Mouse (Mus musculus) fibroblast of lung, adult 2 months (primary cell): Measurements from ENCODE around the gene Poln.

Source experiments
- DNase-seq: peaks from one replicate; pipeline ENCODE4 v3.0.0-alpha.2; 2011; ENCODE audit warnings: low read depth

The Poln gene

GRCm38 (mm10) chr5:34186961-34187391, 17.7 kb upstream of the Poln start:
- no peak for DNase-seq

- DNase-seq, result no peak
Measured at GRCm38 (mm10) chr5:34186391-34186790, 17.1 kb upstream of the Poln start.

DNA sequence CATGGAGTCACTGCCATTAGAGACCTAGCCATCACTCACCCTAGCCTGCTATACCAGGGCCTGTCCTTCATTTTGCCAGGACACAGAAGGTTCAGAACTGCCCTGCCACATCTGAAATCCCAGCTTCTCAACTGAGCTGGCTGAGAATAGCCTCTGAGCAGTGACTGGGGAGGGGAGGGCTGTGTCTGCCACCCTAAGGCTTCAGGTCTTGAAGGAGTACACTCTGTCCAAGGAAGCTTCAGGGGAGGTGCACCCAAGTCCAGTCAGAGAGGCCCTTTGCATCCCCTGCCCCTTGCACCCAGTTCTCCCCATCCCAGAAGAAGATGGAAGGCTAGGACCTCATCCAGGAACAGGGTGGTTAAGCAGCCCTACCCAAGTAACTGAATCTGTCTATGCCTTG, 16.5 kb upstream of the Poln start:
- no peak for DNase-seq

- DNase-seq, result no peak
Measured at GRCm38 (mm10) chr5:34185051-34185580, 15.9 kb upstream of the Poln start.

- no peak for DNase-seq
Measured at GRCm38 (mm10) chr5:34183976-34184375, 14.7 kb upstream of the Poln start.

DNA sequence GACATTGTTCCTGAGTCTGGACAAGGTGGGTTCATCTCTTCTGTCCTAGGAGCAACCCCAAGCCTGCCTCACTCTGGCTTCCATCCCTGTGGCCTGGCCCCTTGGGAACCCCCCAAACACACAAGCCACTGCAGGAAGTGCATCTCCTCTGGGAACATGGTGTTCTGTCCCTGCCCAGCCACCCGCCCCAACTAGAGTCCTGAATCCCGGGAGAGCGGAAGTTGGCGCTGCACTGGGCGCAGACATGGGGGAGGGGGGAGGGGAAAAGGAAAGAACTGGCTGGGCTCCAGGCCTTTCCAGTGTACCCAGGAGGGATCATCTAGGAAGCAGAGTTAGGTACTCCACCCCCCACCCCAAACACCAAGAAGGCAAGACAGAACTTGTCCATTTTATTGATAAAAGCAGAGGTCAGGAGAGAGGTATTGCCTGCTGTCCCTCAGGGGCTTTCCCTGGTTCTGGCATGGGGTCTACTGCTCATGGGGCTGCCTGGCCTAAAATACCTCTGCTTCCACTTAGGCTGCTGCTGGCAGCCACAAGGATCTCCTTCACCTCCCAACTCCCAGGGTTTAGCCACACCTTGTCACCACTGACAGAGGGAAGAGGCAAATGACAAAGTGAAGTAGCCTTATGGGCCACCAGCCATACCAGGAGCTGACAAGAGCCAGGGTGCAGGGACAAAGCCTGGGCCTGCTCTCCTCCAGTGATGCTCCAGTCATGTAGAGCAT, 14.1 kb upstream of the Poln start:
- no peak for DNase-seq

DNA sequence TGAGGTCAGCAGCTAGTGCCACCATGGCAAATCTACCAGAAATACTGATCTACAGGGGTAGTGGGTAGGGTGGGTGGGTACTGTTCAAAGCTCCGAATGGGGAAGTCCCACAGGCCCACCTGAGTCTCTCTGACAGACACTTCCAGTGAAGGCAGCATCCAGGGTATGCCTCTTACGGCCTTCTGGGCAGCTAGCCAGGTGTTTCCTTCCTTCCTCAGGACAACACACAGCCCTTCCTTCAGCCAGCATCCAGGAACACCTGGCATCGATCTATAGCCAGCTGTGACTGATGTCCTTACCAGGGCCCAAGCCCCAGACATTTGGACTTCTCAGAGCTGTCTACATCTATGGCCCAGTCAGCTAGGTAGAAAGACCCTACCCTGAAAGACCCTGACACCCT, 13.2 kb upstream of the Poln start:
- no peak for DNase-seq

DNA sequence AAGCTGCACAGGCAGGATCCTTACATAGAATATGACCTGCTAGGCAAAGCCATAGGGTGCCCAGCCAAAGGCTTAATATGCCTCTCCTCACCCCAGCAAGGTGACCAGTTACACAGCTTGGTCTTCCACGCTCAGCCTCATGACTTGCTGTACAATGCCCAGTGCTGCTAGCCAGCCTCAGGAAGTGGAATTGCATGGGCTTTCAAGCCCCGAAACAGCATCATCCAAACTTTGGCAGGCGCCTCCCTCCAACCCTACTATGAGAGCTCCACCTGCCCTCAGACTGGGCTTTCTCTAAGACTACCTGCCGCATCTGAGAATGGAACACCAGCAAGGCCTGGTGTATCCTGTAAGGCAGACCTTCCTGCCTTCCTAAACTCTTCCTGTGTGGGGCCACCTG, 8.6 kb upstream of the Poln start:
- no peak for DNase-seq

DNA sequence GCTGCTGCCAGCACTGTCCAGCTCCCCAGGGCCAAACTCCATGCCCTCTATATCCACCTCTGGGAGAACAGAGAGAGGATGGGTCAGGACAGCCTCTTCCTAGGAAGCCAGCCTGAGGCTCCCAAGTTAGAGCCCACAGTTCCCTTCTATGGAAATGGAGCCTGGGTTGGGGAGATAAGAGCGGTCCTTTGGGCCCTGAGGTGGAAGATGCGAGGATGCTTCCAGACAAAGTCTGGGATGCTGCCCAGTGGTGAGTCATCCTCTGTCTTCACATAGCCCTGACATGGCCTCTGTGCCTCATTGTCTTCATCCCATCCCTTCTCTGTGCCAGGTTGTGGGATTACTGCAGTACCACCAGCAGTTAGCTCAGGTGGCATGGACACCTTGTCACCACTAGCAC, 7.8 kb upstream of the Poln start:
- DNase-seq, result no peak

DNA sequence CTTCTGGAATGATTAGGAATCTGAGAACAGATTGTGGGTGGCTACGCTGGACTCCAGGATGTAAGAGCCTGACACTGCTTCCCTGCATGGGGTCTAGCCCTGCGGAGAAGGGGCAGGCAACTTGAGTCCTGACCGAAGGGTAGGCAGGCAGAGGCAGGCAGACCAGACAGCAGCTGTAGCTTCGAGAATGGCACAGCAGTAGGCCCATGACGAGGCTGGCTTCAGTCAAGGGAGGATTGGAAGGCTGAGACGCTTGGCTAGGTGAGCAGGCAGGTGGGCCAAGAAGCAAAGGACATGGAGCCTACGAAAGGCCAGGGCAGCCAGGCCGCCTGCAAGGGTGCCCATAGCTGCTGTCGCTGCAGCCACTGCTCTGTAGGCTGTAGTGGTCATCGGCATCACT, 7.4 kb upstream of the Poln start:
- no peak for DNase-seq

DNA sequence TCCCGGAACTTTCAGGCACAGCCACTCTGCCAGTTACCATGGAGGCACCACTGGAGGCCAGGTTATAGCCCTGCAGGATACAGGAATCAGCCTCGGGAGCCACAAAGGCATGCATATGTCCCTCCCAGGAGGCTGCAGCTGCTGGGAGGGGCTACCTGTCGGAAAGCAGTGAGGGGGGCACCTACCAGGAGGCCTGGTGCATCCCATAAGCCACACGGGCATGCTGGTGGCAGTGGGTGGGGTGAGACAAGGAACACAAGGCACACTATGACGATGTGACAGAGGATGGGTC, 6.1 kb upstream of the Poln start:
- no peak for DNase-seq

- no peak for DNase-seq
Measured at GRCm38 (mm10) chr5:34174550-34175402, 5.5 kb upstream of the Poln start.

GRCm38 (mm10) chr5:34174021-34174420, 4.8 kb upstream of the Poln start:
- DNase-seq, result no peak

DNA sequence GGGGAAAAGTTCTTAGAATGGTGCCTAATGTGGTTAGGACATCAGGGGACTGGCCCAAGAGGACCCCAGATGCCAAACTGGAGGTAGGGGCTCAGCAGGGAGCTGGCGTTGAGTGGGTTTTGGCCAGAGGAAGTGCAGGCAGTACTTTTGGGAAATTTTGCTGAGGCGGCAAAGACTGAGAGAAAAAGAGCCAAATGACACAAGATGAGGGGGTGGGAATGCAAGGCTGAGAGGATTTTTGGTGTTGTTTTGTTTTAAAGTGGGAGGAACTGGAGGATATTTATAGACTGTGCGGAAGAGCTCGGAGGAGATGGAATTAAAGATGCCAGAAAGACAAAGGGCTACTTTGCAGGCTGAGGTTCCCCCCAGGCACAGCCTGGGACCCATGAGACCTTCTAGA, 1.5 kb upstream of the Poln start:
- DNase-seq, result no peak

- no peak for DNase-seq
Measured at GRCm38 (mm10) chr5:34169954-34170353, 706 bp upstream of the Poln start.

DNA sequence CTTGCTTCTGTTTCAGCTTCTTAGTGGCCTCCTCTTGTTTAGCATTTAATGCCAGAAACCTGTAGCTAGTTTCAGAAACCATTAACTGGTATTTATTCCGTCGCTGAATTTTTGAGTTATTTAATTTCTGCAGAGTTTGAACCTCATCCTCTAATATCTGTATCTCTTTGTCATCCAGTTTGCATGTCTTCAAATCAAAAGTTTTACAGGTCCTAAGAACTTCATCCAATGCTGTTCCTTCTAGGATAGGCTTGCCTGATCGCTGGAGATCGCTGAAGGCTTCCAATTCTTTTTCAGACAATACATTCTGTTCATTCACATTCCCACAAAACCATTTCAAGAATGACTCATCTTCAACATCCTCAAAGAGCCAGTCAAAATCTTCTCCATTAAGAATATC, 1.4 kb downstream of the Poln start:
- DNase-seq, result no peak

DNA sequence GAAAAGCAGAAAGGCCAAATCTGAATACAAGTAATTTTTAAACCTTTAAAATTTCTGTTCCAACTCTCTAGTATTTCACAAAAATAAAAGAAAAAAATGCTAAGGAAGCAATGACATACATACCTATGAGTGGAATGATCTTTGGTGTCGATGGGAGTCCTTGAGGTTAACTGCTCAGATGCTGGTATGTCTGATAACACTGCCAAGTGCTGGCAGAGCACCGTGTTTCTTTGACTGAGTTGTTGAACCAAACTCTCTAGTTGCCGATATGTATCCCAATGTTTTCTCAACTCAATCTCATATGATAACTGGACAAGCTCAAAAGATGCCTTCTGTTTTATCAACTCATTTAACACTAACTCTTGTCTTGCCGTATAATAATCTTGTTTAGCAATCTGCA, 3.5 kb downstream of the Poln start:
- DNase-seq, result no peak

GRCm38 (mm10) chr5:34148476-34148875, 20.8 kb downstream of the Poln start:
- no peak for DNase-seq

GRCm38 (mm10) chr5:34147554-34147953, 21.7 kb downstream of the Poln start:
- no peak for DNase-seq

DNA sequence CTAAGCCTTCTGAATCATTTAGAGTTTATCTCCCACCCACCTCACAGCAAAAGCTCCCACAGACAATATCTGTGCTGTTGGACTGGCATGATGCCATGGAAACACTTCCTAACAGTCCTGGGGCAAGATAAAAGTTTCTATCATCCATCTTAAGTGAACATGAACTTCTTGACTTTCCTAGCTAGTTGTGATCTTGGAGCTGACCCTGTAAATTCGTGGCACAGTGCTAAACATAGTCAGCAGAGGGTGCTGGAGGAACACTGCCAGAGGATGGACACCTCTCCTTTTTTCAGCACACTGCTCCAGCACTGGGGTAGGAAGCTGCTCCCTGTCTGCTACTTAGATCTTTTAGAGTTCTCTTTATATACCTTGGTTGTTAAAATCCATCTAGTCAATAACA, 29.5 kb downstream of the Poln start:
- peak; percentile 26 for DNase-seq

DNA sequence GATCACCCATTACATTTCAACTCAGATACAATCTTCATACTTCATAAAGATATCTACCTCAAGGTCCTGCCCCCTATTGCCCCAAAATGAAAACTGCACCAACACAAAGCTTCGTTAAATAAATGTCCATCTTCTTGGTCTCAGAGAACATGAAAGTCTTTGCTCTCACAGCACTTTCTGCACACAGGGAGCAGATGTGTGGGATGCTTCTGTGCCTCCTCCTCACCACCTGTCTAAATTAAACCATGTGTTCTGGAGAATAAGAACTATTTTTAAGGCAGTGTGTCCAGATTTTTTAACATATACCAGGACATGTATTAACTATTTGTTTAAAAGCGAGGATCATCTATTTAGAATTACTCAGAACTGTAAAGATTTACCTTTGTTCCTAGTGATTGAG, 36.5 kb downstream of the Poln start:
- no peak for DNase-seq

DNA sequence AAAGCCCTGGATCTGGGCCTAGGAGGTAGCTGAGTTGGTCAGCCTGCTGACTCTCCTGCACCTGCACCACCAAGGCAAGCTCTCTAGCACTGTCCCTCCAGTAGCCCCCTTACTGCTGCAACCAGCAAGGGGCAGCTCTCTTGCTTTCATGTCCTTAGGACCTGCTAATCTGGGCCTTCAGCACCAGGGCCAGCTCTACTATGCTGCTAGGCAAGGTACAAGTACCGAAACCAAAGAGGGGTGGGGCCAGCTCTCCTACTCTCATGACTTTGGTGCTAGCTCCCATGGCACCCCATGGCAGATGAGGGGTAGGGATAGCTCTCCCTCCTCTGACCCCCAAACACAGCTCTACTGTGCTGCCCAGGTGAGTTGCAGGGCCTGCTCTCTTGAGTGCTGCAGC, 45.1 kb downstream of the Poln start:
- no peak for DNase-seq

DNA sequence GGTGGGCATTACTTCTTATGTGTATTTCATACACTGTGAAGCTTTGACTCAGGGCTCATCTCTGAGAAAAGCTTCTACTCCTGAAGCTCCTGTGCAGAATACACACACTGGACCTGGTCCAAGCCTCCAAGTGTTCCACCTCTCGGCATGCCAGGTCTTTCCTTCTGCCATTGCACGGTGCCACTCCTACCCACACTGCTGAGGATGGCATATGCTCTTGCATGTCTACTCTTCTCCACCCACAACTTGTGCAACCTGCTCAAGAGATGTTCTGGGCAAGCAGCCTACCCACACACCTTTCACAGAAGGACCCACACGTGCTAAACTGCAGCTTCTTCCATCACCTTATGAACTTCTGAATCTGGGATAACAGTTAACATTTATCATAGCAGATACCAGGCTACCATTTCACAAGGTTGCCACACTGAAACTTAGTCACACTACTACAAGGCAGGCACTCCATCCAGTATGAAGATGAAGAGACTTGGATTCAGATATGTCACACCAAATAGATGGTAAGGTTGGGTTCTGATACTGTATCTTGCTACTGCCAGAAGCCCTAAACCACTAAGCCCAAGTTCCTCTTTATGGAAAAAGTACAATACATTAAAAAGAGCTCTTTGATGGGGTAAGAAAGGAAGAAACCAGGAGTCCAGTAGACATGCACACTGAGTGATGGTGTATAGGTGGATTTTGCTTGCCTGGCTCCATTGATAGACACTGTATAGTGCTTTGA, 50.0 kb downstream of the Poln start:
- DNase-seq, result no peak
